Mouse (Mus musculus): ENCODE measurements around the gene Terf2ip.

Gene Terf2ip

GRCm38 (mm10) chr8:112010997-112011815, at the start of gene Terf2ip, which contains the start of gene Kars:
Gene Terf2ip, plus strand, starts transcription at chr8:112011398.
Gene Kars, minus strand, starts transcription at chr8:112011323.
- peak; percentile 64 for DNase-seq (ENCODE audit: low spot score)

- DNase-seq (ENCODE audit: low spot score) = no peak
Measured at GRCm38 (mm10) chr8:111962589-111962988, 48.6 kb upstream of the Terf2ip start.

- DNase-seq (ENCODE audit: low spot score) = no peak
Measured at GRCm38 (mm10) chr8:111963091-111963490, 48.1 kb upstream of the Terf2ip start.

GRCm38 (mm10) chr8:111963546-111963945, 47.7 kb upstream of the Terf2ip start:
- no peak for DNase-seq (ENCODE audit: low spot score)

GRCm38 (mm10) chr8:111964351-111964750, 46.8 kb upstream of the Terf2ip start:
- no peak for DNase-seq (ENCODE audit: low spot score)

- no peak for DNase-seq (ENCODE audit: low spot score)
Measured at GRCm38 (mm10) chr8:111964849-111965561, 46.2 kb upstream of the Terf2ip start.

- DNase-seq (ENCODE audit: low spot score) = no peak
Measured at GRCm38 (mm10) chr8:111967246-111967870, 43.8 kb upstream of the Terf2ip start.

- no peak for DNase-seq (ENCODE audit: low spot score)
Measured at GRCm38 (mm10) chr8:111968541-111968940, 42.7 kb upstream of the Terf2ip start.

- no peak for DNase-seq (ENCODE audit: low spot score)
Measured at GRCm38 (mm10) chr8:111968991-111969390, 42.2 kb upstream of the Terf2ip start.

GRCm38 (mm10) chr8:111974138-111974537, 37.1 kb upstream of the Terf2ip start:
- DNase-seq (ENCODE audit: low spot score) = no peak

GRCm38 (mm10) chr8:111975706-111976105, 35.5 kb upstream of the Terf2ip start:
- DNase-seq (ENCODE audit: low spot score) = no peak

GRCm38 (mm10) chr8:111976326-111976725, 34.9 kb upstream of the Terf2ip start:
- no peak for DNase-seq (ENCODE audit: low spot score)

- no peak for DNase-seq (ENCODE audit: low spot score)
Measured at GRCm38 (mm10) chr8:111978147-111978546, 33.1 kb upstream of the Terf2ip start.

- DNase-seq (ENCODE audit: low spot score) = no peak
Measured at GRCm38 (mm10) chr8:111982116-111982515, 29.1 kb upstream of the Terf2ip start.

GRCm38 (mm10) chr8:111984511-111984910, 26.7 kb upstream of the Terf2ip start:
- no peak for DNase-seq (ENCODE audit: low spot score)

- peak; percentile 51 for DNase-seq (ENCODE audit: low spot score)
Measured at GRCm38 (mm10) chr8:111989911-111990310, 21.3 kb upstream of the Terf2ip start.

- DNase-seq (ENCODE audit: low spot score) = no peak
Measured at GRCm38 (mm10) chr8:111991278-111991677, 19.9 kb upstream of the Terf2ip start.

GRCm38 (mm10) chr8:111992013-111992702, 19.0 kb upstream of the Terf2ip start, which contains the start of gene Adat1:
Gene Adat1, minus strand, starts transcription at chr8:111992302.
- peak; percentile 47 for DNase-seq (ENCODE audit: low spot score)

- DNase-seq (ENCODE audit: low spot score) = no peak
Measured at GRCm38 (mm10) chr8:111992703-111993039, 18.5 kb upstream of the Terf2ip start.

GRCm38 (mm10) chr8:112004754-112005153, 6.4 kb upstream of the Terf2ip start:
- no peak for DNase-seq (ENCODE audit: low spot score)

GRCm38 (mm10) chr8:112005601-112006000, 5.6 kb upstream of the Terf2ip start:
- DNase-seq (ENCODE audit: low spot score) = no peak

GRCm38 (mm10) chr8:112007669-112008068, 3.5 kb upstream of the Terf2ip start:
- DNase-seq (ENCODE audit: low spot score) = no peak

Data from urinary bladder, postnatal 10 days (tissue).